Mouse (Mus musculus): ENCODE data around the gene Hsdl2. TPM values are rescaled to one million over a fixed set of nuclear protein-coding genes. Genes with fewer than 3 reads are reported as not detected.

The Hsdl2 gene
- polyA plus RNA-seq, 1 experiment from 2014 or later, result 22.8 TPM

DNA sequence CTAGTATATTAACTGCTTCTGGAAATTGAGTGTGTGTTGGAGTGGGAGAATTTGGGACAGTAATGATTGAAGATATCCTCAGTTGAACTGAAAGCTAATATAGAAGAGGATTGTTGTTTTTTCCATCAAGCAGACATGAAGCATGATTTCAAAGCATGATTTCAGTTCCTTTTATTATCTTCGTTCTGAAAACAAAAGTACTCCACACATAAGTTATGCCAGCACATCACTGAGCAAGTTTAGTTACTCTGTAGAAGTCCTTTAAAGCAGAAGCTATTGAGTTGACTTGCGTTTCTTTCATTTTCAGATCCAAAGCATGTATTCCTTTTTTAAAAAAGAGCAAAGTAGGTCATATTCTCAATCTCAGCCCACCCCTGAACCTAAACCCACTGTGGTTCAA is 15.2 kb downstream of the Hsdl2 start:
- Histone ChIP-seq H3K9ac (no peak overlapping the region), H3K4me3 (no peak overlapping the region), H3K4me2 (no peak overlapping the region), H3K9me3 (no peaks in the 10 kb centered on the region), H3K27ac (no peak overlapping the region), H3K4me1 (no peaks in the 10 kb centered on the region), H3K27me3 (no peaks in the 10 kb centered on the region), H3K36me3 (no peaks in the 10 kb centered on the region)
- 82% methylated on average over 2 of the region's 2 CpGs for WGBS
- no peak for ATAC-seq (ENCODE audit: borderline replicate concordance, extremely low read depth, low FRiP score, low TSS enrichment)

DNA sequence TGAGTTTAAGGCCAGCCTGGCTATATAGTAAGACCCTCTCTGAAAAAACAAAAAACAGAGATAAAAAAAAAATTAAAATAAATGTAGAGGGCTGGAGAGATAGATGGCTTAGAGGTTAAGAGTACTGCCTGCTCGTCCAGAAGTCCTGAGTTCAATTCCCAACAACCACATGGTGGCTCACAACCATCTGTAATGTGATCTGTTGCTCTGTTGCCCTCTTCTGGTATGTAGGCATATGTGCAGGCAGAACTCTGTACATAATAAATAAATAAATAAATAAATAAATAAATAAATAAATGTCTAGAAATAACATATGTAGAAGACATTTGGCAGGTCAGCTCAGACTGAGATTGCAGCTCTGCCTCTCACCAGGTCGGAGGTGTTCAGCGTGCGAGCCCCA is 21.3 kb downstream of the Hsdl2 start:
- H3K4me1 ChIP-seq, result no peaks in the 10 kb centered on the region
- H3K27me3 ChIP-seq, result no peaks in the 10 kb centered on the region
- no peak overlapping the region for H3K4me3 ChIP-seq
- no peaks in the 10 kb centered on the region for H3K36me3 ChIP-seq
- no peak overlapping the region for H3K27ac ChIP-seq
- H3K9me3 ChIP-seq, result no peaks in the 10 kb centered on the region
- H3K4me2 ChIP-seq, result no peak overlapping the region
- ATAC-seq (ENCODE audit: borderline replicate concordance, extremely low read depth, low FRiP score, low TSS enrichment), result no peak
- no peak overlapping the region for H3K9ac ChIP-seq
- WGBS, result 87% methylated on average over 4 of the region's 4 CpGs

DNA sequence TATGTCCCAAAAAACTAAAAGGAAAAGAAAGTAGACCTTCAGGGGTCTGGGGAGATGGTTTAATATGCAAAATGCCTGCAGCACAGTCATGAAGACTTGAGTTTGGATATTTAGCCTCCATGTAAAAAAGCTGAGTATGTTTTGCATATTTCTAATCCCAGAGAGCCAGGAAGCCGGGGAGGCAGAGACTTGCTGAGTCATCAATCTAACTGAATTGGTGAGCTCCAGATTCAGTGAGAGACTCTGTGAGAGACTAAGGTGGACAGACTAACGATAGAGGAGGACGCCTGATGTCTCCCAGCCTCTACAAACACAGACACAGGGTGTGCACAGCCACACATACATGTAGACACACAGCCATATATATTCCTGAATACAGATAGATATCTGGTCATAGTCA is 23.5 kb downstream of the Hsdl2 start:
- Histone ChIP-seq H3K27ac (no peak overlapping the region), H3K4me2 (no peak overlapping the region), H3K27me3 (no peaks in the 10 kb centered on the region), H3K4me3 (no peak overlapping the region), H3K4me1 (no peaks in the 10 kb centered on the region), H3K9me3 (no peaks in the 10 kb centered on the region), H3K9ac (no peak overlapping the region), H3K36me3 (no peaks in the 10 kb centered on the region)
- ATAC-seq (ENCODE audit: borderline replicate concordance, extremely low read depth, low FRiP score, low TSS enrichment), result no peak
- WGBS, result 71% methylated on average over 3 of the region's 3 CpGs

DNA sequence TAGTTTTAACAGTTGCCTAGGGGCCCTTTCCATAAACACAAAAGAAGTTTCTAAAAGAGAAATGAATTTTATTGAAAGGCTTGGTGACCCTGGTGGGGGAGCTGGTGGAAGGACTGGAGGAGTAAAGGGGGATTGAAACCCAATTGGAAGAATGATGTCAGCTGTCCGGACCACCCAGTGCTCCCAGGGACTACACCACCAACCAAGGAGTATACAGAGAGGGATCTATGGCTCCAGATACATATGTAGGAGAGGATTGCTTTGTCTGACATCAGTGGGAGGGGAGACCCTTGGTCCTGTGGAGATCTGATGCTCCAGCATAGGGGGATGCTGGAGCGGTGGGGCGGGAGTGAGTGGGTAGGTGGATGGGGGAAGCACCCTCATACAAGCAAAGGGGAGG is 24.1 kb downstream of the Hsdl2 start:
- no peak overlapping the region for H3K4me2 ChIP-seq
- no peak for ATAC-seq (ENCODE audit: borderline replicate concordance, extremely low read depth, low FRiP score, low TSS enrichment)
- no peaks in the 10 kb centered on the region for H3K9me3 ChIP-seq
- no peaks in the 10 kb centered on the region for H3K36me3 ChIP-seq
- H3K27ac ChIP-seq, result no peak overlapping the region
- WGBS, result 94% methylated on average over 3 of the region's 3 CpGs
- no peaks in the 10 kb centered on the region for H3K27me3 ChIP-seq
- H3K9ac ChIP-seq, result no peak overlapping the region
- no peaks in the 10 kb centered on the region for H3K4me1 ChIP-seq
- no peak overlapping the region for H3K4me3 ChIP-seq

DNA sequence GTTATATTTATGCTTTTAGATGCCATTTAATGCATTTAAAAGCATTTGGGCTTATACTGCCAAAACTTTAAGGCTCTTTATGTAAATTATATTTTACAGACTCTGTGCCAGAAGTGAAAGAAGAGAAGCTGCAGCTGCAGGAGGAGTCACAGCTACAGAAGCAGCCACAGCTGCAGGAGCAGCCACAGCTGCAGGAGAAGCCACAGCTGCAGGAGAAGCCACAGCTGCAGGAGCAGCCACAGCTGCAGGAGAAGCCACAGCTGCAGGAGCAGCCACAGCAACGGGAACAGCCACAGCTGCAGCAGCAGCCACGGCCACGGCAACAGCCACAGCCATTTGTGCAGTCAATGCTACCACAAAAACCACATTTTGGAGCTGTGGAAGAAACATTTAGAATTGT is 29.0 kb downstream of the Hsdl2 start:
- Histone ChIP-seq H3K27ac (no peak overlapping the region), H3K27me3 (no peaks in the 10 kb centered on the region), H3K4me1 (no peaks in the 10 kb centered on the region), H3K9ac (no peak overlapping the region), H3K4me2 (no peak overlapping the region), H3K36me3 (no peaks in the 10 kb centered on the region), H3K4me3 (no peak overlapping the region), H3K9me3 (no peaks in the 10 kb centered on the region)
- WGBS, result 71% methylated on average over 3 of the region's 3 CpGs
- no peak for ATAC-seq (ENCODE audit: borderline replicate concordance, extremely low read depth, low FRiP score, low TSS enrichment)

DNA sequence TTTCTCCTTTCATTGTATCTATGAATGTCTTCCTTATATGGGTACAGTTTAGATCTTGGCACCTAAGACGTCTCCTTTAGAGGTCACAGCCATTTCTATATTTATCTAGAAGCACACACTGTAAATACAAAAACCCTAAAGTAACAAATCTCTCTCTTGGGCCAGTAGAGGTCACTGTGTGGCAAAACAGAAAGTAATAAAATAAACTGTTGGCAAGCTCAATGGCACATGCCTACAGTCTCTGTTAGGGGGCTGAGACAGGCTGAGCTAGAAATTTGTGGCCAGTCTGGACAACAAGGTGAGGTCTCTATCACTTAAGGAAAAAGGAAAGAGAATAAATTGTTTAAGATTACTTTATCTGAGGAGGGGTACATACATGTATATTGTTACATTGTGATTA is 33.6 kb downstream of the Hsdl2 start:
- Histone ChIP-seq H3K9ac (no peak overlapping the region), H3K4me1 (no peaks in the 10 kb centered on the region), H3K4me3 (no peak overlapping the region), H3K4me2 (no peak overlapping the region), H3K27ac (no peak overlapping the region), H3K36me3 (no peaks in the 10 kb centered on the region), H3K27me3 (no peaks in the 10 kb centered on the region), H3K9me3 (no peaks in the 10 kb centered on the region)
- no peak for ATAC-seq (ENCODE audit: borderline replicate concordance, extremely low read depth, low FRiP score, low TSS enrichment)
- WGBS, result 14% methylated on average over 1 of the region's 1 CpGs

DNA sequence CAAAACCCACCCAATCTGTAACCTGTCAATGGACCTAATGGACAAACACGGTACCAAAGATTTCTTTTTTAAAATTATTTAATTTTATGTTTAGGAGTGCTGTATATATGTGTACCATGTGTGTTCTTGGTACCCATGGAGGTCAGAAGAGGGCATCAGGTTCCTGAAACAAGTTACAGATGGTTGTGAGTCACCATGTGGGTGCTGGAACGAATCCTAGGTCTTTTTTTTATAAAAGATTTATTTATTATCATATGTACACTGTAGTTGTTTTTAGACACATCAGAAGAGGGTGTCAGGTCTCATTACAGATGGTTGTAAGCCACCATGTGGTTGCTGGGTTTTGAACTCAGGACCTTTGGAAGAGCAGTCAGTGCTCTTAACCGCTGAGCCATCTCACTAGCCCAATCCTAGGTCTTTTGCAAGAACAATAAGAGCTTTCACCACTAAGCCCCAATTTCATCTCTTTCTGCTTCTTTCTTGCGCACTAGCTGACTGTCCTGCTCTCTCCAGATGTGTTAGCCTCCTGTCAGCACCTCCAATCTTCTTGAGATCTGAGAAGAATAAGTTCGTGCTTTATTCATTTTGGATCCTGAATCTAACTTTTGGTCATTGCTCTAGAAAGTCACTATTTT is 38.4 kb downstream of the Hsdl2 start:
- no peaks in the 10 kb centered on the region for H3K4me1 ChIP-seq
- no peak overlapping the region for H3K4me3 ChIP-seq
- H3K36me3 ChIP-seq, result no peaks in the 10 kb centered on the region
- no peak overlapping the region for H3K9ac ChIP-seq
- H3K27ac ChIP-seq, result no peak overlapping the region
- WGBS, result 79% methylated on average over 5 of the region's 5 CpGs
- H3K9me3 ChIP-seq, result no peaks in the 10 kb centered on the region
- ATAC-seq (ENCODE audit: borderline replicate concordance, extremely low read depth, low FRiP score, low TSS enrichment), result no peak
- H3K27me3 ChIP-seq, result no peaks in the 10 kb centered on the region
- H3K4me2 ChIP-seq, result no peak overlapping the region

DNA sequence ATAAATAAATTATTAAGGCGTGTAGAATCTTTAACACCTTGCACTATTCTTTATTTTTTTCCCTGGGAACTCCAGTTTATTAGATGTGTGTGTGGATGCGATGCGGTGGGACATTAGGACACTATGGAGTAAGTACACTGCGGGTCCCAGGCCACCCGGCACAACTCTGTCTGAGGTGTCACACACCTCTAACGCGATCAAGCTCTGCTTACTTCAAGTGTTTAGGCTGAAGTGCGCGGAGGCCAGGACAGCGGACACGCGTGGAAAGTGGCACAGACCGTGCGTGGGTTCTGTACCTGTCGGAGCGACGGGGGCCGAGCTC is 44.3 kb downstream of the Hsdl2 start:
- H3K9ac ChIP-seq, result peak overlapping the region; percentile 68
- 3% methylated on average over 18 of the region's 18 CpGs for WGBS
- peaks cover 25% of the 10 kb centered on the region for H3K4me1 ChIP-seq
- no peaks in the 10 kb centered on the region for H3K9me3 ChIP-seq
- peak overlapping the region; percentile 62 for H3K4me3 ChIP-seq
- H3K27me3 ChIP-seq, result no peaks in the 10 kb centered on the region
- ATAC-seq (ENCODE audit: borderline replicate concordance, extremely low read depth, low FRiP score, low TSS enrichment), result peak; percentile 64
- no peaks in the 10 kb centered on the region for H3K36me3 ChIP-seq
- H3K4me2 ChIP-seq, result peak overlapping the region; percentile 81
- peak overlapping the region; percentile 52 for H3K27ac ChIP-seq

DNA sequence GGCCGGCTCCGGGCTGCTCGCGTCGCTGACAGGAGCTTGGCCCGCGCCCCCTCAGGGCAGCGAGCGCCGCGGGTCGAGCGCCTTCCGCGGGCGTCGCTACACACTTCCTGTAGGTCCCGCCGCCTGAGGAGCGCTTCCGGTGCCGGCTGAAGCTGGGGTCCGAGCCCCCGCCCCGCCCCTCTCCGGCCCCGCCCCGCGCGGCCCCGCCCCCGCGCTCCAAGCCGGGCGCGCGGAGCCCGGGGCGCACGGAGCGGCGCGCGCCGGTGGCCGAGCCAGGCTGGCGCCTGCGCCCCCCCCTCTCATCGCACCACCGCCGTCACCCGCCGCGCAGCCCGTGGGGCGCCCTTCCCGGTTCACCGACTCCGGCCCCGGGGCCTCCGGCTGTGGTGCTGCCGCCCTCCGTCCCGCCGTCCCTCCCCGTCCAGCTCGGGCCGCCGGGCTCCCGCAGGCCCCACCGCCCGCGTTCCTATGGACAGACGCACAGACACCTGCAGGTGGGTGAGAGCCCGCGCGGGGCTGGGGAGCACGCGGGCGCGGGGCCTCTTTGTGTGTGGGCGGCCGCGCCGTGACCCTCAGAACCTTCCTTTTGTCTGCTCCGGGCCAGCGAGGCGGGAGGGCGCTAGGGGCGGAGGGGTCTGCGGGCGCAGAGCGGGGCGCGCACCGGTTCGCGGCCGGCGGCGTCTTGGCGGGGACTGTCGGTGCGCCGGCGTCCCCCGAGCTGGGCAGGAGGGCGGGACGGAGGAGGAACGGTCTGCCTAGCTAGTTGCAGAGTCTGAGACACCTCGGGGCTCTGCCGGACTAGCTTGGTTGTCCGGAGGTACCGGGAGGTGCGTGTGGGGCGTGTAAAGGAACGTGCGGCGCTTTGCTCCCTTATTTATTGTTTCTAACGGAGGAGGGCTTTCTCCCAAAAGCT is 44.9 kb downstream of the Hsdl2 start, which contains the start of gene E130308A19Rik:
Gene E130308A19Rik (plus strand): TSS at position 214 of the 913 bp plus-strand sequence.
- Histone ChIP-seq H3K36me3 (no peaks in the 10 kb centered on the region), H3K4me2 (peak within 1 kb of the TSS; percentile 81), H3K9me3 (no peaks in the 10 kb centered on the region), H3K9ac (peak within 1 kb of the TSS; percentile 75), H3K4me3 (peak within 1 kb of the TSS; percentile 62), H3K27ac (peak within 1 kb of the TSS; percentile 52), H3K27me3 (no peaks in the 10 kb centered on the region), H3K4me1 (peaks cover 25% of the 10 kb centered on the region)
- WGBS, result under 1% methylated on average over 111 of the region's 120 CpGs
- peak; percentile 91 for ATAC-seq (ENCODE audit: borderline replicate concordance, extremely low read depth, low FRiP score, low TSS enrichment)

DNA sequence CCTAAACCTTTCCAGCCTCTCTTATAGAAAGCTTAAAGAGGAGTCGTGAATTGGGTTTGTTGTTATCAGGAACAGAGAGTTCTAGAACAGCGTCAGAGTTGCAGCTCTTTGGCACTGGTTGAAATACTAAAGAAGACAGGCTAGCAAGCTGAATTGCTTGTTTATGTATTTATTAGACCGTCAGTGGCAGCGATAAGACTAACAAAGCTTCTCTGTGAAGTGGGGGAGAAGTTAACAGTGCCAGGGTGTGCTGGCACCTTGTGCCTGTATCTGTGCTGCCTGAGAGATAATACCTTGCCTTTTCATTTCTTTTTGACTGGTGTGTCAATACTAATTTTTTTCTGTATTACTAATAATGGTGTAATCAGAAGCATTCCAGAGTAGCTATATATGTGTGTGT is 46.9 kb downstream of the Hsdl2 start:
- no peaks in the 10 kb centered on the region for H3K36me3 ChIP-seq
- H3K9ac ChIP-seq, result no peak overlapping the region
- H3K27ac ChIP-seq, result no peak overlapping the region
- no peak overlapping the region for H3K4me2 ChIP-seq
- no peak for ATAC-seq (ENCODE audit: borderline replicate concordance, extremely low read depth, low FRiP score, low TSS enrichment)
- WGBS, result 46% methylated on average over 4 of the region's 4 CpGs
- H3K9me3 ChIP-seq, result no peaks in the 10 kb centered on the region
- H3K27me3 ChIP-seq, result no peaks in the 10 kb centered on the region
- no peak overlapping the region for H3K4me3 ChIP-seq
- peaks cover 25% of the 10 kb centered on the region for H3K4me1 ChIP-seq

DNA sequence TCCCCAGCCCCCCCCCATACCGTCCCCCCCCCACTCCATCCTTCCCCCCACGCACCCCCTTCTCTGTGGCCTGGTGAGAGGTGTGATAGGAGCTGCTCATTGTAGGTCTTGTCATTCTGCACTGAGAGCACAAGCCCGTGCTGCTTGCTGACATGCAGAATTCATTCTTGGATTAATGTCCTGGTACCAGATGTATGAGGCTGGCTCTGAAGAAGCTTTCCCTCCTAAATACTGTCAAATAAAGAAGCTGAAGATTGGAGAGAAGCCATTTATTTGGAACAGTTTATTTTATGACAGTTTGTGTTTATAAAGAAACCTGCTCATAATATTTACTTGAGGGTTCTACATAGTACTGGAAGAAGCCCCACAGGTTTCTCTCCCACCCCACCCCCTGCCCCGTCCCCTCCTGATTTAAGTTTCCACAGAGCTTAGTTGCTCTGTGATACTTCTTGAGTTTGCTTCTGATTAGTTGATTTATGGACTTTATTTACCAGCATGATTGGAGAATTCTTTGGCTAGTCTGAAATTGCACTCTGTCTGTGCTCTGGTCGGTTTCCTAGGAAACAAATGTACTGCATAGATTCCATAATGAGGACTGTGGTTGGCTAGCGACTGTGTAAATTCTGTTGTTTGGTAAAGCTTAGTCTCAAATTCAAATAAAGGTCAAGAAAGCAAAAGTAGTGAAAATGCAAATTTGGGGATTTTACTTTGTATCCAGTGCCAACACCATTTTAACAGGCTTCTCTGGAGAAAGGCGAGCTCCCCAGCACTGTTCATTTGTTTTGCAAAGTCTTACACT is 47.9 kb downstream of the Hsdl2 start:
- WGBS, result 17% methylated on average over 7 of the region's 7 CpGs
- H3K27ac ChIP-seq, result no peak overlapping the region
- H3K36me3 ChIP-seq, result no peaks in the 10 kb centered on the region
- H3K9me3 ChIP-seq, result no peaks in the 10 kb centered on the region
- H3K4me1 ChIP-seq, result peaks cover 28% of the 10 kb centered on the region
- no peak overlapping the region for H3K4me3 ChIP-seq
- 0 out of 2 replicates have a peak overlapping the region, but pooled peaks have one; percentile 0 for H3K4me2 ChIP-seq
- ATAC-seq (ENCODE audit: borderline replicate concordance, extremely low read depth, low FRiP score, low TSS enrichment), result no peak
- no peaks in the 10 kb centered on the region for H3K27me3 ChIP-seq
- no peak overlapping the region for H3K9ac ChIP-seq

DNA sequence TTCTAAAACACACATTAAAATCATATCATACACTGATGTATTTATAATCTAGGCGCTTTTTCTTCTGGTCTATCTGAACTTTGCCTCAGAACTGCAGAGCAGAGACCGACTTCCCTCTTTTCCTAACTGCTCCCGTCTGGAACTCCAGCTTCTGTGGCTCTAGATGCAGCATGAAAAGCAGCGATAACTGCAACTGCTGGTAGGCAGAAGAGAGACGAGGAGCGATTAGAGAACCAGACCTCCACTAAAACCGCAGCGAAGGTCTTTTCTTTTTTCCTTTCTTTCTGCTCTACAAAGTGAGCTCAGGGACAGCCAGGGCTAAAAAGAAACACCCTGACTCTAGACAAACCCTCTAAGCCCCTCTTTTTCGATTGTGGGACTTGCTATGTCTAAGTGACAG is 48.8 kb downstream of the Hsdl2 start:
- 59% methylated on average over 9 of the region's 9 CpGs for WGBS
- Histone ChIP-seq H3K4me3 (no peak overlapping the region), H3K9ac (no peak overlapping the region), H3K4me1 (peaks cover 28% of the 10 kb centered on the region), H3K9me3 (no peaks in the 10 kb centered on the region), H3K27ac (no peak overlapping the region), H3K27me3 (no peaks in the 10 kb centered on the region), H3K4me2 (no peak overlapping the region), H3K36me3 (no peaks in the 10 kb centered on the region)
- no peak for ATAC-seq (ENCODE audit: borderline replicate concordance, extremely low read depth, low FRiP score, low TSS enrichment)
